Mouse (Mus musculus) spleen, adult 2 months (tissue): ENCODE results near the gene Sgk1.

Source experiments
- CTCF ChIP-seq: fragments of 200-500 bp; IDR thresholded peaks from 2 replicates; pipeline ENCODE4 v1.5.1; 2011; ENCODE audit warnings: mild to moderate bottlenecking, inconsistent platforms; ENCODE audit not compliant: insufficient read depth, insufficient read length, insufficient replicate concordance; ENCODE audit errors: extremely low read depth
- POLR2A ChIP-seq: fragments of 200-500 bp; IDR thresholded peaks from 2 replicates; pipeline ENCODE4 v1.6.1; 2011; ENCODE audit warnings: low read depth, low read length, inconsistent platforms

- TF ChIP-seq CTCF: no peak
- no peak for TF ChIP-seq POLR2A
Measured at GRCm38 (mm10) chr10:22000491-22001306, 118.7 kb downstream of the Sgk1 start.
